Mouse (Mus musculus) urinary bladder, postnatal 14 days (tissue): ENCODE results near the gene Magea4.

Experiments used
- DNase-seq: peaks from one replicate; pipeline ENCODE4 v3.0.0; 2021; ENCODE audit warnings: low spot score

The Magea4 gene

GRCm38 (mm10) chrX:72221717-72222116 is at the start of gene Magea4:
Gene Magea4 (plus strand): TSS chrX:72222017.
- DNase-seq = no peak

DNA sequence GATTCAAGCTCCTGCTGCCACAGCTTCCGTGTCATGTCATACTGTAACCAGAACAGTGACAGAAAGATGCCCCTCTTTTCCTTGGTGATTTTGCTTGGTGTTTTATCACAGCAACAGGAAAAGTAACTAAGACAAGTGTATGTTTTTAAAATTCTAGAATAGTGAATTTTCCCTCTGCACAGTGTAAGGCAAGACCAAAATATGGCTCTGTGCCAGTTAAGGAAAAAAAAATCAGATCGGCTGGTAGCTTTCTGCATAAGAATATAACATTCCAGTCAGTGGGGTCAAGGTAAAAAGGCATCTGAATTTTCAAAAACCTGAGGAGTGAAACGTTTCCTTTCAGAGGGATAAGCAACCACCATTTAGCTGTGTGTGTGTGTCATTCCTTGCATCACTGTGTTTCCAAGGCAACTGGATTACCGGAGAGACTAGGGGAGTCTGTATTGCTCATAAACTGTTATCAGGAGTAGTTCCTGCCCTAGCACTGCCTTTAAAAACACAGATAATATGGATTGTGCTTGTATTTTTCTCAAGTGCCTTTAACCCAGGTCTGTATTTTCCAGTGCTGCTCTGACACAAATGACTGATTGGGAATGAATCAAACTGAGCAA is 18.8 kb upstream of the Magea4 start:
- no peak for DNase-seq

DNA sequence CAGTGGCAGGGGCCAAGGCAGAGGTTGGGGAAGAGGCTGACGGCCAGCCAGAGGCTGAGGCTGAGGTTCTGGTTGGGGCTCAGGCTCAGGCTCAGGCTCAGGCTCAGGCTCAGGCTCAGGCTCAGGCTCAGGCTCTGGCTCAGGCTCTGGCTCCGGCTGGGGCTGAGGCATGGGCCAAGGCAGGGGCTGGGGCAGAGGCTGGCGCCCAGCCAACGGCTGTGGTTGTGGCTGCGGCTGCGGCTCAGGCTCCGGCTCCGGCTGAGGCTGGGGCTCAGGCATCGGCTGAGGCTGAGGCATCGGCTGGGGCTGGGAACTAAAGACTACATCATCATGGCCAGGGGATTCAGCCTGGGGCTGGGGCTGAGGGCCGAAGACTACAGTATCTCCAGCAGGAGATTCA is 48.8 kb downstream of the Magea4 start:
- DNase-seq = no peak
